Mouse (Mus musculus): Measurements from ENCODE around the gene Dpy19l1.

The Dpy19l1 gene

GRCm38 (mm10) chr9:24473824-24474223, 29.1 kb downstream of the Dpy19l1 start:
- in situ Hi-C loops (cut with MseI, MboI), result no loop called here

- in situ Hi-C loops (cut with MseI, MboI), result no loop called here
These were observed 30.4 kb downstream of the Dpy19l1 start for GRCm38 (mm10) chr9:24472514-24472913.

- in situ Hi-C loops (cut with MseI, MboI), result no loop called here
These were observed 32.8 kb downstream of the Dpy19l1 start for GRCm38 (mm10) chr9:24470166-24470565.

- in situ Hi-C loops (cut with MseI, MboI), result no loop called here
These were observed 35.8 kb downstream of the Dpy19l1 start for GRCm38 (mm10) chr9:24467186-24467585.

GRCm38 (mm10) chr9:24466649-24467048, 36.3 kb downstream of the Dpy19l1 start:
- in situ Hi-C loops (cut with MseI, MboI), result no loop called here

GRCm38 (mm10) chr9:24461379-24461961, 41.5 kb downstream of the Dpy19l1 start:
- in situ Hi-C loops (cut with MseI, MboI), result no loop called here

- in situ Hi-C loops (cut with MseI, MboI), result no loop called here
These were observed 49.1 kb downstream of the Dpy19l1 start for GRCm38 (mm10) chr9:24453833-24454232.

GRCm38 (mm10) chr9:24450976-24451375, 52.0 kb downstream of the Dpy19l1 start:
- in situ Hi-C loops (cut with MseI, MboI), result no loop called here

- in situ Hi-C loops (cut with MseI, MboI), result no loop called here
These were observed 52.4 kb downstream of the Dpy19l1 start for GRCm38 (mm10) chr9:24450524-24450923.

GRCm38 (mm10) chr9:24434901-24435300, 68.0 kb downstream of the Dpy19l1 start:
- in situ Hi-C loops (cut with MseI, MboI), result no loop called here

GRCm38 (mm10) chr9:24429721-24430120, 73.2 kb downstream of the Dpy19l1 start:
- in situ Hi-C loops (cut with MseI, MboI), result no loop called here

GRCm38 (mm10) chr9:24425679-24426078, 77.3 kb downstream of the Dpy19l1 start:
- in situ Hi-C loops (cut with MseI, MboI), result no loop called here

- in situ Hi-C loops (cut with MseI, MboI), result no loop called here
These were observed 79.7 kb downstream of the Dpy19l1 start for GRCm38 (mm10) chr9:24423241-24423640.

- in situ Hi-C loops (cut with MseI, MboI), result no loop called here
These were observed 81.1 kb downstream of the Dpy19l1 start for GRCm38 (mm10) chr9:24421888-24422287.

GRCm38 (mm10) chr9:24421221-24421620, 81.7 kb downstream of the Dpy19l1 start:
- in situ Hi-C loops (cut with MseI, MboI), result no loop called here

- in situ Hi-C loops (cut with MseI, MboI), result no loop called here
These were observed 82.8 kb downstream of the Dpy19l1 start for GRCm38 (mm10) chr9:24420144-24420543.

GRCm38 (mm10) chr9:24418281-24418680, 84.7 kb downstream of the Dpy19l1 start:
- in situ Hi-C loops (cut with MseI, MboI), result no loop called here

GRCm38 (mm10) chr9:24411483-24411882, 91.5 kb downstream of the Dpy19l1 start:
- in situ Hi-C loops (cut with MseI, MboI), result no loop called here

- in situ Hi-C loops (cut with MseI, MboI), result no loop called here
These were observed 92.5 kb downstream of the Dpy19l1 start for GRCm38 (mm10) chr9:24410439-24410838.

GRCm38 (mm10) chr9:24407992-24408391, 94.9 kb downstream of the Dpy19l1 start:
- in situ Hi-C loops (cut with MseI, MboI), result no loop called here

- in situ Hi-C loops (cut with MseI, MboI), result no loop called here
These were observed 108.8 kb downstream of the Dpy19l1 start for GRCm38 (mm10) chr9:24394146-24394545.

- in situ Hi-C loops (cut with MseI, MboI), result no loop called here
These were observed 112.1 kb downstream of the Dpy19l1 start for GRCm38 (mm10) chr9:24390807-24391370.

- in situ Hi-C loops (cut with MseI, MboI), result no loop called here
These were observed 115.7 kb downstream of the Dpy19l1 start for GRCm38 (mm10) chr9:24387230-24387629.

GRCm38 (mm10) chr9:24379321-24379720, 123.6 kb downstream of the Dpy19l1 start:
- in situ Hi-C loops (cut with MseI, MboI), result no loop called here

Data from mouse trophoblast stem cell (cell line).